Mouse (Mus musculus): Measurements from ENCODE around the gene Rsrc1. TPM values are rescaled to one million over a fixed set of nuclear protein-coding genes. Genes with fewer than 3 reads are reported as not detected.
A peak's percentile ranks its signal among the peaks of the same experiment; 100 is the strongest.

The Rsrc1 gene
- polyA plus RNA-seq, 2 experiments, result 3.1 to 8.7 TPM

DNA sequence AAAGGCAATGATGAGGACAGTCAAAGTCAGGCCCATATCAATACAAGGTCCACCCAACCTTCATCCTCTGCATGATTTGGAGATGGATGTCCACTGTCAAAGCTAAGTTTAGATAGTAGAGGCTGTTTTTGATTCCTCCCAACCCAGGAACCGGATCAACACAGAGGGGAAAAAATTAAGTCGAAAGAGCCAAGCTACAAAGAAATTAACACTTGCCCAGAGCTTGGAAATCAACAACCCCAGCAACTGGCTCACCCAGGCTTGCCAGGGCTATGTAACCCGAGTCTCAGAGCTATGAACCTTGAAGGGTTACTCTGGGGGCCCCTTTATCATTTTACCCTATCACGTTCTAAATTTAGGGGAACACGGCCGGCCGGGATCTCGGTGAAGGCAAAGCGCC lies 1.7 kb upstream of the Rsrc1 start:
- H3K4me2 ChIP-seq (ENCODE audit: low read depth), result no peak overlapping the region
- DNase-seq (ENCODE audit: low read depth in 3 of 3, low spot score in 3 of 3) (no peak), ATAC-seq (ENCODE audit: insufficient read depth) (no peak)
- H3K9me3 ChIP-seq (ENCODE audit: control insufficient read depth, low read length), result no peaks in the 10 kb centered on the region
- H3K4me1 ChIP-seq (replicated peaks; ENCODE audit: control insufficient read depth in 2 of 2, insufficient read depth in 2 of 2, low read length in 1 of 2), result no peaks in the 10 kb centered on the region
- no peak overlapping the region for H3K9ac ChIP-seq (replicated peaks)
- no peaks in the 10 kb centered on the region for H3K36me3 ChIP-seq (replicated peaks; ENCODE audit: control insufficient read depth, insufficient read depth, low read depth)
- peaks cover 89% of the 10 kb centered on the region for H3K27me3 ChIP-seq (ENCODE audit: control insufficient read depth, insufficient read depth, low read length)
- H3K27ac ChIP-seq, result no peak overlapping the region
- TF ChIP-seq EP300 (IDR thresholded peaks at IDR 0.05; ENCODE audit: low read depth) (no peak), CTCF (IDR thresholded peaks at IDR 0.05; ENCODE audit: low read depth) (no peak)
- no peak overlapping the region for H3K4me3 ChIP-seq (ENCODE audit: insufficient read depth in 1 of 2, low read depth in 2 of 2, low read length in 2 of 2)
- WGBS (ENCODE audit: insufficient replicate concordance), result 6% methylated on average over 9 of the region's 9 CpGs

- Histone ChIP-seq H3K27ac (no peak overlapping the region), H3K4me3 (ENCODE audit: insufficient read depth in 1 of 2, low read depth in 2 of 2, low read length in 2 of 2) (peak overlapping the region in 1 of 2 experiments; percentile 50; a peak in 2 of 4 replicates), H3K4me1 (replicated peaks; ENCODE audit: control insufficient read depth in 2 of 2, insufficient read depth in 2 of 2, low read length in 1 of 2) (no peaks in the 10 kb centered on the region), H3K9ac (replicated peaks) (no peak overlapping the region), H3K36me3 (replicated peaks; ENCODE audit: control insufficient read depth, insufficient read depth, low read depth) (no peaks in the 10 kb centered on the region), H3K9me3 (ENCODE audit: control insufficient read depth, low read length) (no peaks in the 10 kb centered on the region), H3K27me3 (ENCODE audit: control insufficient read depth, insufficient read depth, low read length) (peaks cover 81% of the 10 kb centered on the region), H3K4me2 (ENCODE audit: low read depth) (peak overlapping the region; percentile 66)
- ATAC-seq (ENCODE audit: insufficient read depth), result no peak
- no peak for TF ChIP-seq EP300 (IDR thresholded peaks at IDR 0.05; ENCODE audit: low read depth)
- no peak for TF ChIP-seq CTCF (IDR thresholded peaks at IDR 0.05; ENCODE audit: low read depth)
- DNase-seq (ENCODE audit: low read depth in 3 of 3, low spot score in 3 of 3), result no peak
- WGBS (ENCODE audit: insufficient replicate concordance), result 2% methylated on average over 29 of the region's 29 CpGs
These were observed 847 bp upstream of the Rsrc1 start for GRCm38 (mm10) chr3:66980111-66980975.

GRCm38 (mm10) chr3:66981706-66982105 lies 516 bp downstream of the Rsrc1 start, which contains the start of gene Shox2:
Gene Shox2, minus strand, starts transcription at chr3:66981771.
- H3K4me3 ChIP-seq (ENCODE audit: insufficient read depth in 1 of 2, low read depth in 2 of 2, low read length in 2 of 2), result peak within 1 kb of the TSS; percentile 18 to 50
- ATAC-seq (ENCODE audit: insufficient read depth) (no peak), DNase-seq (ENCODE audit: low read depth in 3 of 3, low spot score in 3 of 3) (no peak)
- H3K36me3 ChIP-seq (replicated peaks; ENCODE audit: control insufficient read depth, insufficient read depth, low read depth), result no peaks in the 10 kb centered on the region
- H3K27ac ChIP-seq, result no peak within 1 kb of the TSS
- H3K9ac ChIP-seq (replicated peaks), result no peak within 1 kb of the TSS
- H3K9me3 ChIP-seq (ENCODE audit: control insufficient read depth, low read length), result no peaks in the 10 kb centered on the region
- no peak for TF ChIP-seq CTCF (IDR thresholded peaks at IDR 0.05; ENCODE audit: low read depth)
- no peak for TF ChIP-seq EP300 (IDR thresholded peaks at IDR 0.05; ENCODE audit: low read depth)
- H3K4me2 ChIP-seq (ENCODE audit: low read depth), result peak within 1 kb of the TSS; percentile 66
- under 1% methylated on average over 15 of the region's 15 CpGs for WGBS (ENCODE audit: insufficient replicate concordance)
- peaks cover 0 to 4% of the 10 kb centered on the region in 2 experiments; a peak in 2 of 4 replicates for H3K4me1 ChIP-seq (replicated peaks; ENCODE audit: control insufficient read depth in 2 of 2, insufficient read depth in 2 of 2, low read length in 1 of 2)
- peaks cover 75% of the 10 kb centered on the region for H3K27me3 ChIP-seq (ENCODE audit: control insufficient read depth, insufficient read depth, low read length)

DNA sequence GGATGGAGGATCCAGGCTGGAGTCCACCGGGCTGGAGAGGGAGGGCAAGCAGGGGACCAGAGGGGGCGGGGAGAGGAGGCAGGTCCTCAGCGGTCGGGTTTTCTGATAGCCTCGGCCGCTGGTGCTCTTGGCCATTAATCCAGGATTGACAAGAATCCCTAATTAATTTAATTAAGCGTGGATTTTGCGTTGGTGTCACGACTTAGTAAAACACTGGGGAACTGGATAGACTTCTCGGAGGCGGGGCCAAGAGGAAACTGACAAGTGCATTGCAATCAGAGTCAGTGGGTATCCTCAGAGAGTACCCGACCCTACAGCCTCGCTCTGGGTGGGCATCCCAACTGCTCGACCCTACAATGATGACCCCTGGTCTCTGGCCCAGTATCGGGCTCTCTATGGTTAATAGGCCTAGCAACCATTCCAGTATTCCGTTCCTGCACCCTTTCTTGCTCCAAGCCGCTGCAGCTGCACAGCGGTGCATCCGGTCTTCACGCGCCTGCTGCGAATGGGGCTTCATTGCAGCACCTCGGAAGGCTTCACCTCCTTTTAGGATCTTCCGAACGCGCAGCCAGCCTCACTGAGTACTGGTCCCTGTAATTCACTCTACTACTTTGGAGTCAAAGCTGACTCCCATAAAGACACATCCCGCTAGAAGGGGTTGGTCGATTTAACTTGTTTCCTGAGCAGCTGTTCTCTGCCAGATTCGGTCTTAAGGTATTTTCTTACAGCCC lies 1.2 kb downstream of the Rsrc1 start:
- H3K36me3 ChIP-seq (replicated peaks; ENCODE audit: control insufficient read depth, insufficient read depth, low read depth), result no peaks in the 10 kb centered on the region
- H3K9ac ChIP-seq (replicated peaks), result no peak overlapping the region
- DNase-seq (ENCODE audit: low read depth in 3 of 3, low spot score in 3 of 3), result no peak
- peak overlapping the region; percentile 66; the same call in 1 of the 2 replicates for H3K4me2 ChIP-seq (ENCODE audit: low read depth)
- peaks cover 68% of the 10 kb centered on the region for H3K27me3 ChIP-seq (ENCODE audit: control insufficient read depth, insufficient read depth, low read length)
- no peaks in the 10 kb centered on the region for H3K9me3 ChIP-seq (ENCODE audit: control insufficient read depth, low read length)
- H3K27ac ChIP-seq, result no peak overlapping the region
- H3K4me1 ChIP-seq (replicated peaks; ENCODE audit: control insufficient read depth in 2 of 2, insufficient read depth in 2 of 2, low read length in 1 of 2), result peaks cover 0 to 5% of the 10 kb centered on the region in 2 experiments; a peak in 2 of 4 replicates
- ATAC-seq (ENCODE audit: insufficient read depth), result no peak
- H3K4me3 ChIP-seq (ENCODE audit: insufficient read depth in 1 of 2, low read depth in 2 of 2, low read length in 2 of 2), result peak overlapping the region in 1 of 2 experiments; percentile 1; a peak in 1 of 4 replicates
- WGBS (ENCODE audit: insufficient replicate concordance), result 1% methylated on average over 29 of the region's 29 CpGs
- TF ChIP-seq CTCF (IDR thresholded peaks at IDR 0.05; ENCODE audit: low read depth), result no peak
- no peak for TF ChIP-seq EP300 (IDR thresholded peaks at IDR 0.05; ENCODE audit: low read depth)

GRCm38 (mm10) chr3:66983481-66983880 lies 2.3 kb downstream of the Rsrc1 start:
- ATAC-seq (ENCODE audit: insufficient read depth), result no peak
- TF ChIP-seq CTCF (IDR thresholded peaks at IDR 0.05; ENCODE audit: low read depth) (no peak), EP300 (IDR thresholded peaks at IDR 0.05; ENCODE audit: low read depth) (no peak)
- H3K27me3 ChIP-seq (ENCODE audit: control insufficient read depth, insufficient read depth, low read length), result peaks cover 57% of the 10 kb centered on the region
- WGBS (ENCODE audit: insufficient replicate concordance), result 15% methylated on average over 3 of the region's 3 CpGs
- H3K27ac ChIP-seq, result no peak overlapping the region
- no peak for DNase-seq (ENCODE audit: low read depth in 3 of 3, low spot score in 3 of 3)
- H3K4me3 ChIP-seq (ENCODE audit: insufficient read depth in 1 of 2, low read depth in 2 of 2, low read length in 2 of 2), result no peak overlapping the region
- no peak overlapping the region for H3K9ac ChIP-seq (replicated peaks)
- H3K4me1 ChIP-seq (replicated peaks; ENCODE audit: control insufficient read depth in 2 of 2, insufficient read depth in 2 of 2, low read length in 1 of 2), result peaks cover 0 to 6% of the 10 kb centered on the region in 2 experiments; a peak in 2 of 4 replicates
- no peaks in the 10 kb centered on the region for H3K36me3 ChIP-seq (replicated peaks; ENCODE audit: control insufficient read depth, insufficient read depth, low read depth)
- no peaks in the 10 kb centered on the region for H3K9me3 ChIP-seq (ENCODE audit: control insufficient read depth, low read length)
- no peak overlapping the region for H3K4me2 ChIP-seq (ENCODE audit: low read depth)

Measured in liver, embryonic 14.5 days (tissue).